Mouse (Mus musculus): Measurements from ENCODE around the gene Colgalt2. TPM values are rescaled to one million over a fixed set of nuclear protein-coding genes. Genes with fewer than 3 reads are reported as not detected.

The Colgalt2 gene
- total RNA-seq, 2 experiments from 2014 or later: 2.3 to 3.2 TPM

- DNase-seq: no peak
These were observed 97.2 kb downstream of the Colgalt2 start for GRCm38 (mm10) chr1:152496831-152497230.

- DNase-seq: no peak
These were observed 98.0 kb downstream of the Colgalt2 start for GRCm38 (mm10) chr1:152497581-152497980.

- no peak for DNase-seq
These were observed 100.2 kb downstream of the Colgalt2 start for GRCm38 (mm10) chr1:152499802-152500201.

GRCm38 (mm10) chr1:152506175-152506574 lies 106.5 kb downstream of the Colgalt2 start:
- no peak for DNase-seq

- no peak for DNase-seq
These were observed 107.1 kb downstream of the Colgalt2 start for GRCm38 (mm10) chr1:152506726-152507125.

GRCm38 (mm10) chr1:152508481-152509220 lies 109.0 kb downstream of the Colgalt2 start:
- DNase-seq: no peak

GRCm38 (mm10) chr1:152511237-152511636 lies 111.6 kb downstream of the Colgalt2 start:
- peak; percentile 43 for DNase-seq

- peak; percentile 41 for DNase-seq
These were observed 114.6 kb downstream of the Colgalt2 start for GRCm38 (mm10) chr1:152514256-152514655.

GRCm38 (mm10) chr1:152517057-152517570 lies 117.5 kb downstream of the Colgalt2 start:
- DNase-seq: no peak

- no peak for DNase-seq
These were observed 119.3 kb downstream of the Colgalt2 start for GRCm38 (mm10) chr1:152518971-152519370.

- DNase-seq: peak; percentile 80
These were observed 121.4 kb downstream of the Colgalt2 start for GRCm38 (mm10) chr1:152520798-152521575.

- DNase-seq: no peak
These were observed 122.6 kb downstream of the Colgalt2 start for GRCm38 (mm10) chr1:152522226-152522625.

- no peak for DNase-seq
These were observed 123.7 kb downstream of the Colgalt2 start for GRCm38 (mm10) chr1:152523292-152523691.

- DNase-seq: no peak
These were observed 124.7 kb downstream of the Colgalt2 start for GRCm38 (mm10) chr1:152524098-152524892.

GRCm38 (mm10) chr1:152524987-152525648 lies 125.5 kb downstream of the Colgalt2 start:
- DNase-seq: peak; percentile 84

GRCm38 (mm10) chr1:152526154-152526553 lies 126.5 kb downstream of the Colgalt2 start:
- peak; percentile 35 for DNase-seq

- DNase-seq: peak; percentile 53
These were observed 128.6 kb downstream of the Colgalt2 start for GRCm38 (mm10) chr1:152528214-152528613.

GRCm38 (mm10) chr1:152528778-152529177 lies 129.1 kb downstream of the Colgalt2 start:
- no peak for DNase-seq

GRCm38 (mm10) chr1:152531498-152531897 lies 131.9 kb downstream of the Colgalt2 start:
- peak; percentile 55 for DNase-seq

- no peak for DNase-seq
These were observed 134.9 kb downstream of the Colgalt2 start for GRCm38 (mm10) chr1:152534531-152534930.

GRCm38 (mm10) chr1:152536416-152537018 lies 136.9 kb downstream of the Colgalt2 start:
- no peak for DNase-seq

- DNase-seq: no peak
These were observed 137.6 kb downstream of the Colgalt2 start for GRCm38 (mm10) chr1:152537186-152537585.

All from heart, postnatal 4 days (tissue).